Mouse (Mus musculus) activated CD4-positive, CD25-positive, alpha-beta regulatory T cell, adult 4 months (primary cell): ENCODE results near the gene Cpsf6. TPM values are rescaled to one million over a fixed set of nuclear protein-coding genes. Genes with fewer than 3 reads are reported as not detected.
"Not testable (repeated sequence)": the region's sequence is repeated elsewhere in the genome, so short reads cannot be mapped to it uniquely, and the experiment has no call there.

Experiments
- ATAC-seq: one replicate; pipeline ENCODE4 v1.8.0; 2017
- polyA plus RNA-seq, 2 experiments: library from polyadenylated mRNA; unstranded; fragments of 100-300 nt; shearing (Covaris generic); gene quantifications; one replicate each; pipeline ENCODE4 v1.2.1; 2017

Gene Cpsf6
- polyA plus RNA-seq, 2 experiments from 2014 or later: 109 to 110 TPM

GRCm38 (mm10) chr10:117399839-117400238, 20.0 kb upstream of the Cpsf6 start:
- no peak for ATAC-seq

DNA sequence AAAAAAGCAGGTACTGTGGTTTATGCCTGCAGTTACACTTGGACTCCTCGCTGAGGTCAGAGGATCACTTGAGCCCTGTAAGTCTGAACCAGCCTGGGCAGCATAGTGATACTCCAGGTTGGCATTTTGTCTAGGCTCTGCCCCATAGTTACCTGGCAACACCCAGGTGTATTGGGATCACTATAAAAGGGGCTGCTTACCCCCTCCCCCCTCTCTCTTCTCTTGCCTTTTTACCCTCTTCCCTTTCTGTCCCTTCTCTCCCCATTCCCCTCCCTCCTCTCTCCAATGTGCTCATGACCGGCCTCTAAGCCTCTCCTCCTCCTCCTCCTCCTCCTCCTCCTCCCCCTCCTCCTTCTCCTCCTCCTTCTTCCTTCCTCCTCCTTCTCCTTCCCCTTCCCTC, 19.4 kb upstream of the Cpsf6 start:
- ATAC-seq: no peak

DNA sequence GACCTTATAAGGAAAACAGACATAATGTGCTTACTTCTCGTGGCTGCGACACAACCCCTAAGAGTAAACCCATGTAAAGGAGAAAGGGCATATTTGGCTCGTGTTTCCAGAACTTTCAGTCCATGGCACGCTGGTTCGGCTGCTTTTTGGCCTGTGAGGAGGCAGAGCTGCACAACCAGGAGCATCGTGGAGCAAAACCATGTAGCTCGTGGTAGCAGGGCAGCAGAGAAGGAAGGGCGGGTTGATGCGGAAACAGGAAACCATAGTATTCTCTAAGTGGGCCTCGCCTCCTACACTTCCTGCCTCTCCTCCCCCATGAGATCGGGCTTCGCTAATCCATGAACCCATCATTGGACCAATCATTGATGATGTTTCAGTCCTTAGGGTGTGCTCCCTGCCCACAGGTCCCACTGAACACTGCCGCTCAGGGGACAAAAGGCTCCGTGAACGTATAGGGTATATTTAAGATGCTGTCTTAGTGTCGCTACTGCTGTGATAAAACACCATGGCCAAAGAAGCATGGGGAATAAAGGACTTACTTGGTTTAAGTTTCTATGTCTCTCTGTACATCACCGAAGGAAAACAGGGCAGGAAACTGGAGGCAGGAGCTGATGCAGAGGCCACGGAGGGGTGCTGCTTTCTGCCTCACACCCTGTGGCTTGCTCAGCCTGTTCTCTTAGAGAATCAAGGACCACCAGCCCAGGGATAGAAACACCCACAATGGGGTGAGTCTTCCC, 18.4 kb upstream of the Cpsf6 start:
- ATAC-seq: peak; percentile 74

DNA sequence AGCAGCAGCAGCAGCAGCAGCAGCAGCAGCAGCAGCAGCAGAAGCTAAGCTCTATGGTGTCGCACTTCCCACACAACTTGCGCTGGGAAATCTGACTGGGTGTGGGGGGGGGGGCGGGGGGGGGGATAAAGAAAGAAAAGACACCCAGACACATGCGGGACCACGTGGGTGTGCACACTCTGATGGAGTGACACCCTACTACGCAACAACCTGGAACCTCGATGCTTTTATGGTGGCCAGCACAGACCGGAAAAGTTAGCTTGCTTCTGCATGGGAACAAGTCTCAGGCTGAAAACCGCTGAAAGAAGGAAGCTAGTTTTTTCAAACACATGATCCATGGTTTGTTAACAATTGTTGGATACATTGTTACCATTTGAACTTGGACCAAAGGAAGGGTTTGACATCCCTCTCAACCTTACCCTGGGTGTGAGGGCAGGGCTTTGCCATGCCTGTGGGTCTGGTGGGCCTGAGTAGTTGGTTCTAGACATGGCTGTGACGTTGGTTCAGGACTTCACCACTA, 17.4 kb upstream of the Cpsf6 start:
- no peak for ATAC-seq

DNA sequence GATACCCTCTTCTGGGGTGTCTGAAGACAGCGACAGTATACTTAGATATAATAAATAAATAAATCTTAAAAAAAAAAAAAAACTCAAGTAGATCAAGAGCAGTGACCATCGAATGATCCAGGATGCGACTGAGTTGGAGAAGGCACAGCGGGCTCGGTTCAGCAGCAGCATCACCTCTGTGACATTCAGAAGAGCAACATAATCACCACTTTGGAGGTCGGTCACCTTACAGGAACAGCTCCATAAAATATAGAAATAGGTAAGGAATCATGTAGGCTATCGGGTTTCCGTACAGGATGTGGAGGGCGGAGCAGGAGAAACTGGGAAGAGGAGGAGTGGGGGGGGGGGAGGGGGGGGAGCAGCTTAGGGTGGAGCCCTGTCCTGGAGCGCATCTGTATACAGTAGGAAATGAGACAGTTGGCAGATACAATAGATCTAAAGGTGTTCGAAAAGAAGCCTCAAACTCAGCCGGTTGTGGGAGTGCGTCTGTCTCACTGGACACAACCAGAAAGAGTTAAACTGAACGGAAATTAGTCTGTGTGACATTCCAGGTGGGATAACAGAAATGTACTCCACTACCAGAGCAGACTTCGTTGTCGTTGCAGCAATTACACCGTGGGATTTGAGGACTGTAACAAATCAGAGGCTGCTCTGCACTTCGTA, 16.7 kb upstream of the Cpsf6 start:
- no peak for ATAC-seq

DNA sequence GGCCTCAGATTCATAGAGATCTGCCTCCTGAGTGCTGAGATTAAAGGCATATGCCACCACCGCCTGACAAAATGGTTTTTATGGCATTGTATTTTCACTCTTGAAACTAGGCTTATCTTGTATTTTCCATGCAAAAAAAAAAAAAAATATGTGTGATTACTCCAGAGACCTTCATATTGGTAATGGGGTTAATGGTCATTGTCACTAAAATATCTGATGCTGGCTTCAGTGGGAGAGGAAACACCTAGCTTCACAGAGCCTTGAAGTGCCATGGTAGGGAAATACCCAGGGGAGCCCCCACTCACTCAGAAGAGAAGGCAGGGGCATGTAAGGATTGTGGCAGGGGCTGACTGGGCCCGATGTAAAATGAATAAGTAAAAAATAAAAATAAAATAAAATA, 16.0 kb upstream of the Cpsf6 start:
- no peak for ATAC-seq

DNA sequence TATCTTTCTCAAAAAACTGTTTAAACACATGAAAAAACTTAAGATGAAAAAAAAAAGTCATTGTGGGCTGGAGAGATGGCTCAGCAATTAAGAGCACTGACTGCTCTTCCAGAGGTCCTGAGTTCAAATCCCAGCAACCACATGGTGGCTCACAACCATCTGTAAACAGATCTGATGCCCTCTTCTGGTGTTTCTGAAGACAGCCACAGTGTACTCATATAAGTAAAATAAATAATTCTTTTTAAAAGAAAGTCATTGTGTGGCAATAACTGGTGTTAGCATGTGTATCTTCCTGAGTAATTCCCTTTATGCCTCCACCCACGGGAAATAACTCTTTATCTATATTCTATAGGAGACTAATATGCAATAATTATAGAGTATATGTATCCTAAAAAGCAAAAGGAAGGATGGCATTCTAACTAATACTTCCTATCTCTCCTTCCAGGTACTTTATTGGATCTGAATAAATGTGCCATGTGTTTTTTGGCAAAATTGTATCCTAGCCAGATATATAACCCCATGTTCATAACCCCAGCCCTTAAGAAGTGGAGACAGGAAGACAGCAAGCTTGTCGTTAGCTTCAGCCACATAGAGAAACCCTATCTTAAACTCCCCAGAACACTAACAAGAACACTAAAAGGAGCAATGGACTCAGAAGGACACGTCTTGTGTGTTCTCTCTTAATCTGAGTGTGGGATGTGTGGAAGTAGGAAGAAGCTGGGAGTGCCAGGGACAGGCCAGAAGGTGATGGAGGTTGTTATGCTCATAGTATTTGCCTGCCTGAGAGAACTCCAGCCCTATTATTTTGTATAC, 15.1 kb upstream of the Cpsf6 start:
- ATAC-seq: no peak

DNA sequence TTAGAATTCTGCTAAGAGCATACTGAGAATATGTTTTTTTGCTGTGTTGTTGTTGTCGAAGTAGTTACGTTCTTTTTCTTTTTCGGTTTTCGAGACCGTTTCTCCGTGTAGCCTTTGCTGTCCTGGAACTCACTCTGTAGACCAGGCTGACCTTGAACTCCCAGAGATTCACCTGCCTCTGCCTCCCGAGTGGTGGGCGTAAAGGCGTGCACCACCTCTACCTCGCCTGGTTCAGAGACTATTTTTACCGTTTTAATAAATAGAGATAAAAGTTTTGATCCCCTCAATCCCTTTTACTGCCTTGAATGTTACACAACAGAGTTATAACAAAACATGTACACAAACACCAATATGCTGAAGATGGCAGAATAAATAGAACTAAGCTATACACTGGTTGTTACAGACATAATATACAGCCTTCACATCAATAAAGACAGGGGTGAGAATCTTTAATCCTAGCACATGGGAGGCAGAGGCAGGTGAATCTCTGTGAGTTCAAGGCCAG, 14.1 kb upstream of the Cpsf6 start:
- ATAC-seq: no peak

- ATAC-seq: peak; percentile 90
Observed at GRCm38 (mm10) chr10:117393196-117393890, 13.5 kb upstream of the Cpsf6 start.

- no peak for ATAC-seq
Observed at GRCm38 (mm10) chr10:117392832-117393195, 13.0 kb upstream of the Cpsf6 start.

GRCm38 (mm10) chr10:117392397-117392796, 12.6 kb upstream of the Cpsf6 start:
- not testable (repeated sequence) for ATAC-seq

DNA sequence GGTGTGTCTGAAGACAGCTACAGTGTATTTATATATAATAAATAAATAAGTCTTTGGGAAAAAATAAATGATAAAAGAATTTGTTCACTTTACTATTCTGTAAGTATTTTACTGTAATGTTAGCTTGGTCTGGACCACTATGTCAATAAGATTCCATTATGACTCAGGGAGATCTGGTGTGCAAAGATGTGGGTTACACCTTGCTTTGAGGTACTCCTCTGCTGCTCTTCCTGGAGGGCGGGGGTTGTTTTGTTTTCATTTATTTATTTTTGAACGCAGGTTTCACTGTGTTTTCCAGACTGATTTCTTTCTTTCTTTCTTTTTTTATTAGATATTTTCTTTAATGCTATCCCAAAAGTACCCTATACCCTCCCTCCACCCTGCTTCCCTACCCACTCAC, 12.0 kb upstream of the Cpsf6 start:
- ATAC-seq: no peak

GRCm38 (mm10) chr10:117391057-117391456, 11.2 kb upstream of the Cpsf6 start:
- no peak for ATAC-seq

DNA sequence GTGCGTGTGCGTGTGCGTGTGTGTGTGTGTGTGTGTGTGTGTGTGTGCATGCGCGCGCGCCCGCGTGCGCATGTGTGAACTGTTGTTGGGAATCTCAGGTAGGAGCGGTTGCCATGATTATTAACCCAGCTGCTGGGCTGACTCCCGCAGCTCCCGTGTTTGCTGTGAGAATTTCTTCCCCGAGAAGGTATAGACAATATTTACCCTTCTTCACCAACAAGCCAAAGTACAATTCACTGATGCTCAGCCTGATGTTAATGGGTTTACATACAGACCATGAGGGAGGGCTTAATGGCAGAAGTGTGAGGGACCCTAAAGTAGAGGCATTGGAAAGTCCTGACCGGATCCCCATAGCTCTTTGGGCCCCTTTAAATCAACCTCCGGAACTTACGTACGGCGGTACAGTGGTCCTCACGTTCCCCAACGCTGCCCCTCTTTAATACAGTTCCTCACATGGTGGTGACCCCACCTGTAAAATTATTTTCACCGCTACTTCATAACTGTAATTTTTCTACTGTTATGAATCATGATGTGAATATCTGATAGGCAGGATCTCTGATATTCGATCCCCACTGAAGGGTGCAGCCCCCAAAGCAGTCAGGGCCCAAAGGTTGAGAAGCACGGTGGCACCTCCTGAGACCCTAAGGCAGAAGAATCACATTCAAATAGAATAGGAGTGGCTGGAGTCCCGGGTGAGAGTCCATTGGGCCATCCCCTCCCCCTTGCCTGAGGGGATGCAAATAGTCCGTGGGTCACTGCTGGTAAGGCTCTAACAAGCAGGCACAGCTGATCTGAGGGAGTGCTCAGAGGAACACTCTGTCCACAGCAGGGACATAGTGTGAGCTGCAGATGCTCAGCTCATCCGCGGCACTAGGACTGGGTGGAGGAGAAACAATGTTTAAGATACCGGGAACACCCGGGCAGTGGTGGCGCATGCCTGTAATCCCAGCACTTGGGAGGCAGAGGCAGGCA, 10.4 kb upstream of the Cpsf6 start:
- no peak for ATAC-seq

- no peak for ATAC-seq
Observed at GRCm38 (mm10) chr10:117389371-117389740, 9.5 kb upstream of the Cpsf6 start.

DNA sequence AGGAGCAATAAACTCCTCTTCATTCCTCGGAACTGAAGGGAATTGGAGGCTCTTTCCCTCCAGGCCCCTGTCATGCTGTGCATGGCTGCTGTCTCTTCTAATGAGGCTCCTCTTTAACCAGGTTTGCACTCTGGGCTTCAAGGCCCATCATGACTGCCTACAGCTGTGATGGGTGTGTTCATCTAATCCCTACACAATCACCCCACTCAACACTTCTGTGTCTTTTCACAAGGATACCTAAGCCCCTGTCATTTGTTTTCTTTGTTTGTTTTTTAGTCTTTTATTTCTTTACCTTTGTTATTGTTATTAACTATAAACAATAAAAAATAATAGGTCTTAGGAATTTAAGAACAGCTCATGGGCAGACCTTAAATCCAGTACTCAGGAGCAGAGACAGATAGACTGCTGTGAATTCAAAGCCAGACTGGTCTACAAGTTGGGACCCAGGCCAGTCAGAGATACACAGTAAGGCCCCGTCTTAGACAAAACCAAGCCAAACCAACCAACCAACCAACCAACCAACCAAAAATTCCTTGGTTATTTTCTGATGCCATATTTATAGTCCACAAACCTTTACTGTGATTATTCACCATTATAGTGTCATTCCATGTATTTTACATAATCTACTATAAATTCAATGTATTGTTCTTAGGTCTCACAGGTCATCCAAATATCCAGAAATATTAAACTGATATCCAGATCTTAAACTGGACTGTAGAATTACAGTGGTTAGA, 9.0 kb upstream of the Cpsf6 start:
- ATAC-seq: no peak

GRCm38 (mm10) chr10:117387961-117388636, 8.3 kb upstream of the Cpsf6 start:
- ATAC-seq: not testable (repeated sequence)

- ATAC-seq: no peak
Observed at GRCm38 (mm10) chr10:117386981-117387380, 7.2 kb upstream of the Cpsf6 start.

GRCm38 (mm10) chr10:117386261-117386660, 6.4 kb upstream of the Cpsf6 start:
- ATAC-seq: no peak

DNA sequence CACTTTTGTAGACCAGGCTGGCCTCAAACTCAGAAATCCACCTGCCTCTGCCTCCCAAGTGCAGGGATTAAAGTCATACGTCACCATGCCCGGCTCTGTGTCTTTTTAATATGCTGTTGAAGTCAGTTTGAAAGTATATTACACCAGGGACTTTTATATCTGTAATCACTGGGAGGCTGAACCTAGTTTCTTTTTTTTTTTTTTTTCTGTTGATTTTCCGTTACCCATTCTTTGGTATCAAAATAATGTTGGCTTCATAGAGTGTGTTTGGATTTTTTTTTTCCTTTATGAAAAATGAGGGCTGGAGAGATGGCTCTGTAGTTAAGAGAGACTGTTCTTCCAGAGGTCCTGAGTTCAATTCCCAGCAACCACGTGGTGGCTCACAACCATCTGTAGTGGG, 5.6 kb upstream of the Cpsf6 start:
- ATAC-seq: no peak
